Mouse (Mus musculus): ENCODE results near the gene Patj. TPM values are rescaled to one million over a fixed set of nuclear protein-coding genes. Genes with fewer than 3 reads are reported as not detected.
"Not testable (repeated sequence)": the region's sequence is repeated elsewhere in the genome, so short reads cannot be mapped to it uniquely, and the experiment has no call there.

Patj gene
- total RNA-seq, 4 experiments from 2014 or later, result 11.1 to 18.5 (median 13.2) TPM

DNA sequence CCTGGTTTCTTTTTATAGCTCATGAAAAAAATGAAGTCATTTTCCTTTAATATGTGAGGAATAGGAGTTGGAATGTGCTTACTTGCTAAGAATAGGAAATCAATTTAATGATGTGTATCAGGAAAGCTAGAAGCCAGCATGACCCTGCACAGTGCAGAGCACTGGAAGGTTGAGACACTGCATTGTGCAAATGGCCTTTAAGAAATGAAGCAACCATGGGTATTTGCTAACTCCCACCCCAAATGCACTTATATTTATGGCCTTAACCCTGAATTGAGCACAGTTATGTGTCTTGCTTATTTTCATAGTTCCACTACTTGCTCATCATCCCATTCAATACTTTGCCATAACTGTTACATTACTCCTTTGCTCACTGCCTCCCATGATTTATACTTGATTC, 181.7 kb downstream of the Patj start:
- no peak for DNase-seq (ENCODE audit: low spot score)

DNA sequence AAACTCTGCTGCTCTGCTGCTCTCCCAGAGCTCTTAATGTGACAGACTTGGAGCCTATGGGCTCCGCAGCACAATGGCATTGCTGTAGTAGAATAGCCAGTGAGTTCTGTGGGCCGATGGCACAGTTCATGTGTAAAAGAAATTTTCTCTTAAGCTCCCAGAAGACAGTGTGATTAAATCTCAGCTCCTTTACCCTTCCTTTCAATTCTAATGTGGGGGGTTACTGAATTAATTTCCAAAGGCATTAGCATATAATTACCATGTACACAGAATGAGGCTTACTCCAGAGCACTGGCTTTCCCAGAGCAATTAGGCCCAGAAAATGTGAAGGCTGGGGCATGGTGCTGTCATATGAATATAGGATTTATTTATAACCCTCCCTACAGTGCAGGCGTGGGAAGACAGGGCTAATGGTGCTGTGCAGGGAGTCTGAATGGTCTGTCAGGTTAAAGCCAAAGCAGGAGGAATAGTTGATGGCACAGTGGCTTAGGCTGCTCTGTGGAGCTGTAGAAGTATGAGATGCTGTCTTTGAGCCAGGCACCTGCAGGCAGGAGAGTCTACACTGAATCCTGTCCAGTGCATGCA, 182.5 kb downstream of the Patj start:
- no peak for DNase-seq (ENCODE audit: low spot score)

DNA sequence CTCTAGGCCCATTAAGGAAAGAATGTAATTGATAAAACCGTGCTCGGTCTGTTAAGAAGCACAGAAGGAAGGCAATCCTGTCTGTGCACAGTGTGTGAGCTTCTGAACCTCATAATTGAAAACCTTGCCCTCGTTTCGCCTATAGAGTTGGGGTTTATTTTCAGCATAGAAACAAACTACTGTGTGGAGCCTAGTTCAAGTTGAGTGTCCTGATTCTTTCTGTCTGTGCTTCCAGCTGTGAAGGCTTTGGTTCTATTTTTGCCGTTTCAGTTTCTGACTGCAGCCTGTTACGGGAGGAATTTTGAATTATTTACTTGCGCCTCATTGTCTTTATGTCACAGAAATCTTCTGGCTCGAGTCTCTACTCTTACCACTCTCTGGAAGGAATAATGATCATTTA, 185.9 kb downstream of the Patj start:
- DNase-seq (ENCODE audit: low spot score), result no peak

GRCm38 (mm10) chr4:98584023-98584422, 188.4 kb downstream of the Patj start:
- no peak for DNase-seq (ENCODE audit: low spot score)

- no peak for DNase-seq (ENCODE audit: low spot score)
Measured at GRCm38 (mm10) chr4:98586303-98586702, 190.7 kb downstream of the Patj start.

DNA sequence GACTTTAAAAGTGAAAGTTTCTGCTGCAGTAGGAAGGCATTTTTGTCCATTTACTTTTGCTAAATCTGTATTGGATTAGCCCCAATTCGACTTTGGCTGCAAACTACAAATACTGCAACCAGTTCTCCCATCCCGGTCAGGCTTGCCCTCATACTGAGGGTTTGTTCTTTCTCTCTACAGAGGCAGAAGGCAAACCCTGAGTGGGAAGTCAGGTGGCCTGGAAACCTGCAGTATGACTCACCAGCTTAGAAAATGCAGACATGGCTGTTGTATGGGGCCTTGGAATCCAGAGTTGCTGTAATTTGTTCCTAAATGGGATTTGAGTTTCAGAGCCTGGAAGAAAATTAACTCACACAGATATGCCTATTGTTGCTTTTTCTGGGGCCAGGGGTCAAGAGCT, 192.1 kb downstream of the Patj start:
- no peak for DNase-seq (ENCODE audit: low spot score)

DNA sequence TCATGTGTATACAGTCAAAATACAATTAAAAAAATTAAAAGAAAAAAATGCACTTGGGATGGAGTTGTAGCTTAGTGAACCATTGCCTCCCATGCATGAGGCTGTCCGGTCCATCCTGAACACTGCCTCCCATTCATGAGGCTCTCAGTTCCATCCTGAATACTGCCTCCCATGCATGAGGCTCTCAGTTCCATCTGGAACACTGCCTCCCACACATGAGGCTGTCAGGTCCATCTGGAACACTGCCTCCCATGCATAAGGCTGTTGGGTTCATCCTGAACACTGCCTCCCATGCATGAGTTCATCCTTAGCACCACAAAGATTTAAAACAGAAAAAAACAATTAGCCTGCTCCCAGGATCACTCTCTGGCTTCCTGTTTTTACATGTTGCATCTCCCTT, 198.4 kb downstream of the Patj start:
- no peak for DNase-seq (ENCODE audit: low spot score)

GRCm38 (mm10) chr4:98598546-98598971, 203.0 kb downstream of the Patj start:
- DNase-seq (ENCODE audit: low spot score), result no peak

DNA sequence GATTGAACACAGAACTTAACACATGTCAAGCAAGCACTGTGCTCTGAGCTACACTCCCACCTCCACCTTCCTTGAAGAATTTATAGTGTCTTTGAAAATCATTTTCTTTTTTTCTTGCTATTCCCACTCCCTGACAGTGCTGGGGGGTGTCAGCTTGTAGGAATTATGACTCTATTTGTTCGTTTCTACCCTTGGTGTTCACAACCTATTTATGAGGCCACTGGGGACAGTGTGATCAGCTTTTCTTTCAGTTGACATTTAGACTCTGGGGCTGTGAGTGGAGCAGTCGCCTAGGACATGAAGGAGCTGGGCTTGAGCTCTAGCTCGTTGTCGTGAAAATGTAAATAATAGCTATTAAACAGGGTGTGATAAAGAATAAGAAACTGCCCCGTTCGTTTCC, 203.8 kb downstream of the Patj start:
- no peak for DNase-seq (ENCODE audit: low spot score)

DNA sequence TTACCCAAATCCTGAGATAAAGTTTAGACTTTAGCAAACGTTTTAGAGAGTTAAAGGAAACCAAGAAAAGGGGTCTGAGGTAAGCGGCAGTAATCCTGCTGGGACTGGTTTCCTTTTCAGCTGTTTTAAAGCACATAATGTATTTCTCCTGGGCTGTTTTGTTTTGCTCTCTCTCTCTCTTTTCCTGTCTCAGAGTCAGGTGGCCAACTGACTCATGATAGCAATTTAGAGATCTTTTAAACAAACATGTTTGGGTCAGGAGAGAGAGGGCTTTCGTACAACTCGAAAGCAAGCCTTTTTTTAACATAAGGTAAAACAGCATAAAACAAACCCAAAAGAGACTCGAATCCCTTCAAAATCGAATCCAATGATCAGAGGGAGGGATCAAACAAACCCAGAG, 207.5 kb downstream of the Patj start:
- no peak for DNase-seq (ENCODE audit: low spot score)

DNA sequence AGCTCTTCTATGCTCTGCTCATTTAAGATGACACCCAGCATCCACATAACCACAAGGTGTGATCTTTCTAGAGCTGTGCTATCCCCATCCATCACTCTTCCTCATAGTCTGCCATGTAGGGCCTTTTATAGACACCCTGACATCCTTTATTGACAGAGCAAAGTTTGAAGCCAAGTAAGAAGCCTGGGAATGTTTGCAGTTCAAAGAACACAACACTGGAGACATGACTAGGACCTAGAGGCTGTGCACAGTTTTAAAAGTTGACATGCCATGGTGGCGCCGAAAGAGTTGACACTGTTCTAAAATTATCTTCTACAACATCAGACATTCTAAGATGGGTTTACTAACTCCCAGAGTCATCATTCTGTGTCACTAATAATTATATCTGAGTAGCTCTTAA, 214.9 kb downstream of the Patj start:
- DNase-seq (ENCODE audit: low spot score), result no peak

DNA sequence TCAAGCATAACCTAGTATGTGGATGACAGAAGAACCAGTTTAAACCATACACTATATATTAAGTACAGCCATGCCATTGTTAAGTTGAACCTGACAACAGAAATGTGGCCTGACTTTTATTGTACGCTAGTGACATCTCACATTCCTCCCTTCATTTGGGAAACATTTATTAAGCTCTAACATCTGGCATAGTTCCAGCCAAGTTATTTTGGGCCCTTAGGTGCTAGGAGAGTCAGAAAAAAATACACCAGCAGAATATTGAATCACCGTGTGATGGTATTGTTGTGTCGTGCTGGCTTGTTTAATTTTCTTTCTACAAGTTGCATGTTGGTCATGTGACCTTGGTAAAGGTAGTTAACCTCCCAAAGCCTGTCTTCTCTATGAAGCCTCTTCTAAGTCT, 218.8 kb downstream of the Patj start:
- DNase-seq (ENCODE audit: low spot score), result no peak

GRCm38 (mm10) chr4:98619199-98619598, 223.6 kb downstream of the Patj start:
- DNase-seq (ENCODE audit: low spot score), result no peak

DNA sequence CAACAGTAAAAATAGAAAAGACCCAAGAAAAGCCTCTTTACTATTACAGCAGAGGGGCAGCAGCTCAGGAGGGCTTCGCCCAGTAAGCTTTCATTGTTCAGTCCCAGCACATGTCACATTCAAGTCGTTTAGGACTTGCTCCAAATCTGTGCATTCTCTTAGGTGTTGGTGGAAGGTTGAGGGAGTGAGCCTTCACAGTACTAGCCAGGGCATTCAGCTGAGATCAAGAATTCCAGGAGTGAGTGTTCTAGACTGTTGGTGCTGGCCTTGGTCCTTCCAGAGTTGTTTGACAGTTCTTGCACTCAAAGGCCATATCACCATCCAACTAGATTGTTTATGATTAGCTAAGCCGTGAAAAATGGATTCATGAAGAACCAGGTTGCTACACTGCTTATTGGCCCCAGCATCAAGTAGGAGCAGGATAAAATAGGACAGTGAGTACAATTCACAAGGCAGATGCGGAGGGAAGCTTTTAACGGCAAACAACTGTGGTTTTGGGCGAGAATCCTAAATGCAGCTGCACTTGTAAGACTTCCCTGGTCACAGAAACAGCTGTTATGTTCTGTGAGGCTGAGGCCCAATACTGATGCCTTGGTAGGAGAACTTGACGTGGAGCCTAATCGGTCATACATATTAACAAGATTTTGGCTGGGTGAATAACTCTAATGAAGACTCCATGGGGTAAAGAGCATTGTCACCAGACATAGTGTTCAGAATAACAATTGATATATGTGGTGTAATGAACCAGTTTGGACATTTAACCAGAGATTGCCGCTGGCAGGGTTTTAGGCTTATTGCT, 225.6 kb downstream of the Patj start:
- DNase-seq (ENCODE audit: low spot score), result peak; percentile 3

DNA sequence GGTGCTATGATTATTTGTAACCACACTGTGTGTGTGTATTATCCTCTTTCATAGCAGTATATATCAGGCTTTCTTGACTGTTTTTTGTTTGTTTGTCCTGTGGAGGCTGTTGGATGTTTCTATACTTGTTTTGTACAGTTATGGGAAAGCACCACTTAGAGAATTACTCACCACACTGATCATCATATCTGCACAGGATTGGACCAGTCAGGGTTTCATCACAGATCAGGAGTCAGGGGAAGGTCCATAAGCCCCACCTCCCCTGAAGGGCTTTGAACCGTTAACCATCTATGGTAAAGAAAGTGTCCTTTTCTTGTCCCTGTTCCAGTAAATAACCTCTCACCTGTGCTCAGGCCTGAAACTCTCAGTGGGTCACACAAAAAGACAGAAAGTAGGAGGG, 226.6 kb downstream of the Patj start:
- no peak for DNase-seq (ENCODE audit: low spot score)

DNA sequence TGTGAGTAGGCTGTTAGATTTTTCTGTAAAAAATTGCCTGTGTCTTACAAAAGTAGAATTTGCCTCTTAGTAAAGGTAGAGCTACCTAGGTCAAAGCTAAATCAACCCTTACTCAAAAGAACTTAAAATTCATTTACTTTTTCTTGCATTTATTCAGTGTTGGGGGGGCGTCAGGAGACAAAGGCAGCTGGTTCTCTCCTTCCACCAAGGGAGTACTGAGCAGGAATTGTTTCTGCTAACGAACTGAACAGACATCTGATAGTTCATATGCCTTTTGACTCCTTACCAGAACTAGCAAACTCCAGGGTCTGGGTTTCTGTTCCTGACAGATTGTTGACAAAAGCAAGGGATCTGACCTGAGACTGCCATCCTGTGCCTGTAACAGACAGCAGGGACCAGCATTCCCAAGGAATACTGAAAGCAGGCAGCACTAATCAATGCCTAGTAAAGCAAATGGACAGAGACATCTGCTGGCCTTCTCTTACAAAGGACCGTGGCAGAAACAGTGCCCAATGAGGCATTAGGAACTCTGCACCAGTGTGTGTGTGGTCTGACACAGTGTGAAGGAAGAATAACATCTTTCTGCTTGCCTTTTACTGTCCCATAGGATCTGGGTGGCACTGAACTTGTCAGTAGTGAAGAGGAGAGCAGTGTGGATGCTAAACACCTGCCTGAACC, 227.6 kb downstream of the Patj start:
- no peak for DNase-seq (ENCODE audit: low spot score)

DNA sequence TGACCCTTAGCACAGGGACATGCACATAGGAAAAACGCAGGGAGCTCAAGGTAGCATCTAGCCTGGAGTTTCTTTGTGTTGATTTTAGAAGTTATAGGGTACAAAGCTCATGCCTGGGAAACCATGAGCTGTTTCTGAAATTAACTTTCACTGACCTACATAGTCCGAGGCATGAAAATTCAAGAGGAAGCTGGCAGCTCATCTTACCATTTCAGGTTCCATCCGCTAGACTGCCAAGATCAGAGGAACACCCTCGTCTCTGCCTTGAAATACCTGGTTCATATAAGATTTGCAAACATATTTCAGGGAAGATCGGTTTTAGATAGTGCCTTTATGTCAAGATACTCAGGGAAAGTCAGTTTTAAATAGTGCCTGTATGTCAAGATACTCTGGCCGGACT, 232.7 kb downstream of the Patj start:
- no peak for DNase-seq (ENCODE audit: low spot score)

- DNase-seq (ENCODE audit: low spot score), result not testable (repeated sequence)
Measured at GRCm38 (mm10) chr4:98629217-98629616, 233.6 kb downstream of the Patj start.

- no peak for DNase-seq (ENCODE audit: low spot score)
Measured at GRCm38 (mm10) chr4:98635140-98635837, 239.7 kb downstream of the Patj start.

GRCm38 (mm10) chr4:98638731-98639130, 243.1 kb downstream of the Patj start:
- DNase-seq (ENCODE audit: low spot score), result no peak

DNA sequence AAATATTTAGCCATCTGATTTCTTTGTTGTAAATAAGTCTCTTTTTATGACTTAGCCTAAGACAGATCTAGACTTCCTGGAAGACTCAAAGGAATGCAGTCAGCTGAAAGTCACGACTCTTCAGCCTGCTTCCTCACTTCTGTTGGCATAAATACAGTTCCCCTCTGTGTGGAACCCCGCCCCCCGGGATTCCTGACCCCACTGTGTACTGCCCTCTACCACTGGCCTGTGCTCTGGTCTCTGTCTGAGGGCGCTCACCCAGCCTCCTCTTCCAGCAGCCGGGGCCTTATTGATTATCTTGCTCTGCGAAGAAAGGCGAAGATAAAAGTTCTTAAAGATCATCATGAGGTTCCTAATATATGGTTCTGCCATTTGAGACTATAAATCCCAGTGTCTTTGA, 258.1 kb downstream of the Patj start:
- DNase-seq (ENCODE audit: low spot score), result no peak

GRCm38 (mm10) chr4:98654419-98654821, 258.8 kb downstream of the Patj start:
- DNase-seq (ENCODE audit: low spot score), result no peak
